Mouse (Mus musculus) left cerebral cortex, postnatal 36 days (tissue): ENCODE results near the gene Fgfr2. TPM values are rescaled to one million over a fixed set of nuclear protein-coding genes. Genes with fewer than 3 reads are reported as not detected.
A peak's percentile ranks its signal among the peaks of the same experiment; 100 is the strongest.

Experiments used
- DNase-seq, 2 experiments: peaks; one replicate each; pipeline ENCODE4 v3.0.0; 2021 to 2022; ENCODE audit warnings: low spot score in 2 of 2, mixed read lengths in 1 of 2
- intact Hi-C: fragments of 180-260 bp; cut with DNase I; formaldehyde crosslinking; loops from one replicate; pipeline ENCODE4 v1.15.1; 2025
- total RNA-seq, 2 experiments: library from RNA; stranded (reverse); gene quantifications; 2 replicates each; pipeline ENCODE4 v1.2.3; 2021

The Fgfr2 gene
- total RNA-seq, 2 experiments from 2014 or later: 41.6 to 46.6 TPM

GRCm38 (mm10) chr7:130323766-130324165 is 2799.4 kb downstream of the Fgfr2 start:
- intact Hi-C loops: no loop called here
- DNase-seq: no peak

DNA sequence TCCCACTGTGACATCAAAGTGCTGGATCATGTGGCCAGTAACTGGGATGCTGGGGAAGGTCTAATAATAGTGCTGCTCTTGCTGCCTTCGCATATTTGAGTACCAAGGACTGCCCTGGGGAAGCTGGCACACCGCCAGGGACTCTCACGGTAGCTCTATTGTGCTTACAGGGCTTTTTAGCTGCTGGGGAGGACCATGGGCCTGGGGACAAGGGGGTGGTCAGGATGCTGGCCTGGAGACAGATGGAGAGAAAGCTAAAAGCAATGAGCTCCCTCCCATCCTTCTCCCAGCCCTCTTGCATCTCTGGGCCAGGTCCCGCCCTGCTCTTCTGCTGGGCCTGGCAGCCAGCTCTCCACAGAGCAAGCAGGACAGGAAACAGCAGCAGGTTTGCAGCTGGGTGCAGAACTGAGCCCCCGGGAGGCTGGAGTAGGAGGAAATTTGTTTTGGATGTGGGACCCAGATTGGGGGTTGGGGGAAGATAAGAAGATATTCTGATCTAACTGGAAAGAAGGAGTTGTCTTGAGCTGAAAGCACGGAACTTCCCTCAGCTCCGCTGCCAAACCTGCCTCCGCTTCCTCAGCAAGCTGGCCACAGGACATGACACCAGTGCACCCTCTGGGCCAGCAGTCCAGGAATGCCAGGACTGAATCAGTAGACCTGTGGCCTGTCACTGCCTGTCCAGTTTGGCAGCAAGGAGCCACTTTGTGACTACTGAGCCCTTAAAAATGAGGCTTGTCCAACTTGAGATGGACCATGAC is 2803.2 kb downstream of the Fgfr2 start:
- intact Hi-C loops: no loop called here
- peak; percentile 12 to 18 for DNase-seq

- no peak for DNase-seq
- intact Hi-C loops: no loop called here
Observed at GRCm38 (mm10) chr7:130316294-130316693, 2806.9 kb downstream of the Fgfr2 start.

DNA sequence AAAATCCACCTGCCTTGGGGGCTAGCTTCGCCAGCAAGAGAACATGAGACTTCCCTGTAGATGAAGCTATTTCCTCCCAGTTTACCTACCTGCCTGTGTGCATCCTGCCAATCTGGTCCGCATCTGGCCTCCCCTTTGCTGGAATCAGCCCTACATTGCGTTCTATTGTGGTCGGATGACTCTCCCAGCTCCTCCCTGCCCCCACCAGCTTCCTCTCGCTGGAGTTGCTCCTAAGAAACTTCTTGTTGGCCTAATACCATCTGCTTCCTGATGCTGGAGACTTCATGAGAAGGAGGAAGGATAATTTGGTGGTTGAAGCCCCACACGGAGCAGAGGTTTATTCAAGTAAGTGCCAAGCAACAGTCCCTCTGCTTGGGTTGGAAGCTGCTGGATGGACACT is 2807.9 kb downstream of the Fgfr2 start:
- no peak for DNase-seq

DNA sequence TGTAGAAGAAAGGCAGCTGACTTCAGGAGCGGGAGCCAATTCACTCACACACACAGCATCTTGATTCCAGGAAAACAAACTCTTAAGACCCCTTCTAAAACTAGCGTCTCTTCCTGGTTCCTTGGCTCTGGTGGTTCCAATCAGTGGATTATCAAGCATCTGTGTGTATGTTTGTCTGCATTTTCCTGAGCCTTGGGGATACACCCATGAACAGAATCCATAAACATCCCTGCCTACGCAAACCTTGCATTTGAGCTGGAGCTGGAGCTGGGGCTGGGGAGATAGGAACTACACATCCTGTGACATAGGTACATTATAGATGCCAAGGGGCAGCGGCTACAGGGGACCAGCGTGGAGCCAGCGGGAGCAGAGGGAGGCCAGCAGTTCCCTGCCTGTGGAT is 2808.5 kb downstream of the Fgfr2 start:
- intact Hi-C loops: no loop called here

More for the DNA sequence above, 2807.9 kb downstream of the Fgfr2 start:
- intact Hi-C loops: no loop called here

GRCm38 (mm10) chr7:130311362-130311761 is 2811.8 kb downstream of the Fgfr2 start:
- no peak for DNase-seq
- intact Hi-C loops: no loop called here

More for the DNA sequence above, 2808.5 kb downstream of the Fgfr2 start:
- no peak for DNase-seq

DNA sequence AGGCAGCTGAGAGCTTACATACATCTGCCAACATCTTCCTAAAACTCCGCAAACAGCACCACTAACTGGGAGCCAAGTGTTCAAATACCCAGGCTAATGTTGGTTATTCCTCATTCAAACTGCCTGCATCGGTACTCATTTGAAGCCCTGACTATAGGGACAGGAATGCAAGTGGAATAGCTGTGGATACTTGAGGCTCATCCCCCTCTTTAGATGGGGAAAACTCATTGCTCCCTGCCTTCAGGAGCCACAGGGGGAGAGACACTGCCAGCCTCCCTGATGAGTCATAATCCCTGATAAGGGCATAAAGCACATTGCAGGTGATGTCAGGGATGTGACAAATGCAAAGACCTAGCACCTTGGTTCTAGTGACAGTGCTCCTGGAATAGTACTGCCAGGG is 2814.0 kb downstream of the Fgfr2 start:
- no peak for DNase-seq
- intact Hi-C loops: no loop called here

- intact Hi-C loops: no loop called here
- DNase-seq: no peak
Observed at GRCm38 (mm10) chr7:130307036-130307435, 2816.1 kb downstream of the Fgfr2 start.

DNA sequence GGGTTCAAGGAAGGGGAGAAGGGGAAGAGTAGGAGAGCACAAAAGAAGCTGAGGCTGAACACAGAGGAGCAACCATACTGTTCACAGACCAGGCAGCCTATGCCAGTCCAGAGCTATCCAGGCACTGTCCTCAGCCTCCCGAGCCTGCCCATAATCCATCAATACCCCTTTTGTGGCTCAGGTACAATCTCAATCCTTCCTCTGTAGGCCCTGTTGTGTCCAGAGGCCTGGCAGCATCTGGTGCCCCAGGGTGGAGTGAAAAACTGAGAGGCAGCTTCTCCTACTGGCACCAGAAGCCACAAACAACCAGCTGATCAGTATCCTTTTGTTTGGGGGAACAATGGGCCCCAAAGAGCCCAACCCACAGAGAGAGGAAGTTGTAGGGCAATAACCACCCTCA is 2818.5 kb downstream of the Fgfr2 start:
- intact Hi-C loops: no loop called here
- DNase-seq: no peak

- intact Hi-C loops: no loop called here
- DNase-seq: no peak
Observed at GRCm38 (mm10) chr7:130303464-130303863, 2819.7 kb downstream of the Fgfr2 start.

DNA sequence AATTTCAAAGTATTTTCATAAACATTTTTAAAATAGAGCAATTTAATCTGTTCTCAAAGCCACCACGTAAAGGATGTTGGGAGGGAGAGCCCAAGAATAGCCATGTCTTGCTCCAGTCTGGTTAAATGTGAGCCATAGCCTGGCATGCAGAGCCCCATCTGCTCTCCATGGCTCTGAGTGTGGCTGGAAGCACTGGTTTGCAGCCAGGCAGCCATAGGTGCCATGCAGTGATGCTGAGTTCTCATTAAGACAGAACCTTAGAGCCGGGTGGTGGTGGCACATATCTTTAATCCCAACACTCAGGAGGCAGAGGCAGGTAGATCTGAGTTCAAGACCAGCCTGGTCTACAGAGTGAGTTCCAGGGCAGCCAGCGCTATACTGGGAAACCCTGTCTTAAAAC is 2822.5 kb downstream of the Fgfr2 start:
- no peak for DNase-seq
- intact Hi-C loops: no loop called here

DNA sequence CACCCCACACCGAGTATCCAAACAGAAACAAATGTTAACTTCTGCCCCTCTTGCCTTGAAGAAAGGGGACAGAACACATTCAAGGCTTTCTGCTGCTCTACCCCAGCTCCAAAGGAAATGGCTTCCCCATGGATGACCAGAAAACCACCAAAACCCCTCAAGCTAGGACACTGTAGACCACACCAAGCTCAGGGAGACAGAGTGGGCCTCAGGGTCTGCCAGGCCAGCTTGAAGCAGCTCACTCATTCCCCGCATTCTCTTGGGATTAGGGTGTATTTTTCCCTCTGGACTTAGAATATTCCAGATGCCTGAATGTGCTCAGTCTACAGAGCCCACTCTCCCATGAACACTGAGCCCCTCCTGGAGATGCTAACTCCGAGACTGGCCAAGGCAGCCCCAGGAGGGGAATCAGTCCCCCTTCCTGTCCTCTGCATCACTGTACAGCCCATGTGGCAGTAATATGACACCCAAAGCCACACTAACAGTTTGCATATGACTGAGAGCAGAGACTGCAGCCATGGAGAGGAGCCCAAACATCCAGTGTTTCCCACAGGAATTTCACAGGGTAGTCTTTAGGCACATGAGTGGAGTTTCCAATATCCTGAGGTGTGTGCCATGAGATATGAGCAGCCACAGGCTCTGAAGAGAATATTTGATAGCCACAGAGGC is 2824.1 kb downstream of the Fgfr2 start:
- intact Hi-C loops: no loop called here
- DNase-seq: no peak

GRCm38 (mm10) chr7:130291179-130291578 is 2832.0 kb downstream of the Fgfr2 start:
- DNase-seq: no peak
- intact Hi-C loops: no loop called here

- intact Hi-C loops: no loop called here
- no peak for DNase-seq
Observed at GRCm38 (mm10) chr7:130289428-130289790, 2833.7 kb downstream of the Fgfr2 start.

- no peak for DNase-seq
- intact Hi-C loops: no loop called here
Observed at GRCm38 (mm10) chr7:130288719-130289427, 2834.3 kb downstream of the Fgfr2 start.

GRCm38 (mm10) chr7:130288248-130288647 is 2834.9 kb downstream of the Fgfr2 start:
- DNase-seq: no peak
- intact Hi-C loops: no loop called here

GRCm38 (mm10) chr7:130278738-130279705 is 2844.1 kb downstream of the Fgfr2 start:
- intact Hi-C loops: no loop called here
- DNase-seq: no peak

GRCm38 (mm10) chr7:130278000-130278737 is 2845.0 kb downstream of the Fgfr2 start:
- no peak for DNase-seq
- intact Hi-C loops: no loop called here

DNA sequence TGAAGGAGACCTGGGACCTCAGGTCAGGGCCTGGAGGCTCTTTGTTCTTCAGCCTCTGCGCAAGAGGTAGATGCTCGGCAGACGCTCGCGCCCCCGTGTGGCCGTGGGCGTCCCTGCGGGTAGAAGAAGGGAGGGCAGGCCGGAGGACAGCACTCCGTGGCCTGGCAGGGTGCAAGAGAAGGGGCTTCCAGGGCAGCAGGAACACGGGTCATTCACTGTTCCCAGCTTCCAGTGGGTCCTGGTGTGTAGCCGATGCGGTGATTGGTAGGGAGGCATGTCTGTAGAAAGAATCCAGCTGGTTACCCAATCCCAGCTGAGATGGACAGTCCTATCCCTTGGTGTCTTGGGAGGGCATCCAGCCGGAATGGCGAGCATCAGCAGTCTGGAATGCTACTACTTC is 2849.9 kb downstream of the Fgfr2 start:
- DNase-seq: peak; percentile 63 to 67
- intact Hi-C loops: loop anchor here (2.0 to 5.0 kb wide), 2 partner anchors 204 to 620 kb away; no protein-coding TSS in a partner anchor
